Mouse (Mus musculus) erythroblast, embryonic 14.5 days (primary cell): ENCODE results near the gene Alg9.

Experiments
- GATA1 ChIP-seq: IDR thresholded peaks from 2 replicates; pipeline ENCODE4 v1.6.1; 2012; ENCODE audit warnings: low read length, inconsistent platforms, mixed read lengths
- TAL1 ChIP-seq: IDR thresholded peaks from 3 replicates; pipeline ENCODE4 v1.6.1; 2012; ENCODE audit warnings: low read length, inconsistent platforms, mixed read lengths

DNA sequence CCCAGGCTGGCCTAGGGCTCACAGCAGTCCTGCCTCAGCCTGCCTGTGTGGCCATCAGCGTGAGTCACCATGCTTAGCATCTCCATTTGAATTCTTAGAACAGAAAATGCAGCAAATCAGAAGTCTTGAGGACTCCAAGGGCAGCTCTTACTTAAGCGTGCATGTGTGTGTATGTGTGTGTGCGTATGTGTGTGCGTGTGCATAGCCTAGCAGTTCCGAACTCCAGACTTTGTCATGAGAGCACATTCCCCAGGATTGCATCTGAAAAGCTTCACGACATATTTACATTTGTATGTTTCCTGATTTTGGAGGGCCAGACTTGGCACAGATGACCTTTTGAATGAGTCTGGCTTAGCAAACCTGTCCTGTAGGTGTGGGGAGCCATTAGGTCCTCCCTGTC is 72.3 kb downstream of the Alg9 start:
- TF ChIP-seq GATA1 (no peak), TAL1 (no peak)
